Mouse (Mus musculus): ENCODE data around the gene Blvrb. TPM values are rescaled to one million over a fixed set of nuclear protein-coding genes. Genes with fewer than 3 reads are reported as not detected.

Blvrb gene
- total RNA-seq, 1 experiment from 2014 or later = 32.1 TPM

DNA sequence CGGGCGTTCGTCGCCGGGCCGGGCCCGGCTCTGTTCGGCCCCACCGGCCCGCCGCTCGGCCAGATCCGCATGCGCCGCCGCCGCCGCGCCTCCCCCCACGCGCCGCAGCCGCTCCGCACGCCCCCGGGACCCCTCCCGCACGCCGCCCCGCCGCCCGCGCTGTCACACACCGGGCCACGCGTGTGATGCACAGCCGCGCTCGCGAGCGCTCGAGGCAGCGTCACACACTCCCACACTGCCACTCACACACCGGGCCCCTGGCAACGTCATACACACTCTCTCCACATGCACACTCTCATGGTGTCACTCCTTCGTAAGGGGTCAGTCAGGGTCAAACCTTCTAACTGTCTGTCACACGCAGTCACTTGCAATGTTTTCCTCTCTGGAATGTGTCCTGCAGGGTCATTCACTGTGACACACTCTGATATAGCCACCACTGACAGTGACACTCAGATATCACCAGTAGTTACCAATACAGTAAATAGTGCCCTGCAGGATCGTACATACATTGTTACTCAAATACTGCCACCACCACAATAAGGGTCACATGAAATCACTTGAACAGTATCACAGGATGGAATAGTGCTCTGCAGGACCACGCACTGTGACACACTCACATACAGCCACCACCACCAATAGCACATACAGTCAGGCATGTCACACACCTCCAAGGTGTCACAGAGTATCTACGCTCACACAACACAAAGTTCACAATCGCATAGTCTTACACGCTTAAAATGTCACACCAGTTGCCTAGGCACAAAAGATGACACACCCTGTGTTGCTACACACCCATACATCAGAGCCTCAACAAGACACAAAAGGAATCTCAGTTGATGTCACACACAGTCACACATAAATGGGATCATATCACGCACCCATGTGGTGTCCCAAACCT is 1.0 kb upstream of the Blvrb start:
- no peak for ATAC-seq (ENCODE audit: extremely low read depth, insufficient number of reproducible peaks, low FRiP score, poor library complexity, severe bottlenecking)

DNA sequence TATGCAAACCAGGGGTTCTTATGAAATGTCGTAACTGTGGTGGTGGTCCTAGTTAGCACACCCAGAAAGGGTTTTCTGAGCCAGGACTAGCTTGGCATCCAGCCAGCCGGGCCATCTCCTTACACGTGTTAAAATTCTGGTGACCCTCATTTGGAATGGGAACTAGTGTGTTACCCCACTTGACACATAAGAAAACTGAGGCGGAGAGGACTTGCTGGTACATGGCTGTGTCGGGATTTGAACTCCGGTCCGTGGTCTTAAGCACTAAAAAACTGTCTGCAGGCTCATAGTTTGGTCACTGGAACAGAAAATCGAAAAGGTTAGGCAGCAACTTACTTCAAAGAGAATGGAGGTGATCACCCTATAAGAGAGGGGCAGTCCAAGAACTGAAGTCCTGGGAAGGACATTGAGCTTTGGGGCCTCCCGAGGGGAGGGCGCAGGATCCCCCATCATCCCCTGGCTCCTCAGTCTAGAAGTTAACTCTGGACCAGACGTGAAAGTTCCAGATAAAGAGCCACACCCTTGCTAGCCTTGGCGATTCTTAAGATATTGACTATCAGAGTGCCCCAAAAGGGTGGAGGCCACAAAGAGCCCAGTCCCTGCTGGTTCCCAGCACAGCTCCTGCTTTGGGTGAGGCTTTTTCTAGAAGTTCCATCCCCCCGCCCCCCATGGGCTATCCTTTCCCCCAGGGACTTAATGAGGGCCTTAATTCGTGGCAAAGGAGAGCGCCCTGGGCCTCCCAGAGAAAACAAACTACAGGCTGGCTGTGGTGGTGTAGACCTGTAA is 836 bp downstream of the Blvrb start:
- ATAC-seq (ENCODE audit: extremely low read depth, insufficient number of reproducible peaks, low FRiP score, poor library complexity, severe bottlenecking) = no peak

GRCm38 (mm10) chr7:27449256-27449862 is 1.6 kb downstream of the Blvrb start:
- no peak for ATAC-seq (ENCODE audit: extremely low read depth, insufficient number of reproducible peaks, low FRiP score, poor library complexity, severe bottlenecking)

- peak; percentile 30; the same call in 1 of the 2 replicates for ATAC-seq (ENCODE audit: extremely low read depth, insufficient number of reproducible peaks, low FRiP score, poor library complexity, severe bottlenecking)
These were observed 3.6 kb downstream of the Blvrb start for GRCm38 (mm10) chr7:27451359-27451758.

DNA sequence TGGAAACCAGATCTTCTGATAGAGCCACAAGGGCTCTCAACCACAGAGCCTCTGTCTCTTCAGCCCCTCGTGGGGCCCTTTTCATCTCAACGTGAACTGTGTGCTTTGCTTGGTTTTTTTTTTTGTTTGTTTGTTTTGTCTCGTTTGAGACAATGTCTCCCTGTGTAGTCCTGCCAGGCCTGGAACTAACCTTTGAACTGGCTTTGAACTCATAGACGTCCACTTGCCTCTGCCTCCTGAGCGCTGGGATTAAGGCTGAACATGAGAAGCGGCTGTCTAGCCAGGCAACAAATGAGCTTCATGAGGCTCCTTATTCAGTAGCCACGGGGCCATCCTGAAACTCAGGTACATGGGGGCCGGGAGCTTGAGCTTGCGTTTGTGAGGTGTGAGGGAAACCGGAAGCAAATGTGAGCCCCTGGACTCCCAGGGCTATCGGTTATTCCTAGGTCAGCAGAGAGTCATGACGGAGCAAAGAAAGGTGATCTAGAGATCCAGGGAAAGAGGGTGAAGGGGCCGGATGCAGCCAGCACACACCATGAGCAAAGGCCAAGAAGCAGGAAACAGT is 4.5 kb downstream of the Blvrb start:
- no peak for ATAC-seq (ENCODE audit: extremely low read depth, insufficient number of reproducible peaks, low FRiP score, poor library complexity, severe bottlenecking)

DNA sequence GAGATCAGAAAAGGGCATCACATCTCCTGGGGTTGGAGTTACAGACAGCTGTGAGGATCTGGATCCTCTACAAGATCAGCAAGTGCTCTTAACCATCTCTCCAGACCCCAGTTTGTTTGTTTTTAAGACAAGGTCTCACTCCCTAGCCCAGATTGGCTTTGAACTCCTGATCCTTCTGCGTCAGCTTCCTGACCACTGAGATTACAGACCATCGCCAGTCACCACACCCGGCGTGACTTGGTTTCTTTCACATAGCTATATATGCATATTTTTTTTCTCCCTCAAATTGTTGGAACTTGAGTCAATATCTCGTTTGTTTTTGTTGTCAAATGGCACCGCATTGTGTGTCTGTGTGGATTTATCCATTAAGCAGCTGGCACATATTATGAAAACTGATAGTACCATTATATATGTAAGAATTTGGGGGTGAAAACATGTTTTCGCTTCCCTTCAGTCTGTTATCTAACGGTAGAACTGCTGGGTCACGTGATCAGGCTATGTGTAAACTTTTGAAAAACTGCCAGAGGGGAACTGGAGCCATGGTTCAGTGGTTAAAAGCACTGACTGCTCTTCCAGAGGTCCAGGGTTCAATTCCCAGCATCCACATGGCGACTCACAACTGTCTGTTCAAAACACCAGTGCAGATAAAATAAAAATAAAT is 6.8 kb downstream of the Blvrb start:
- 0 out of 2 replicates have a peak, but pooled peaks have one; percentile 27 for ATAC-seq (ENCODE audit: extremely low read depth, insufficient number of reproducible peaks, low FRiP score, poor library complexity, severe bottlenecking)

DNA sequence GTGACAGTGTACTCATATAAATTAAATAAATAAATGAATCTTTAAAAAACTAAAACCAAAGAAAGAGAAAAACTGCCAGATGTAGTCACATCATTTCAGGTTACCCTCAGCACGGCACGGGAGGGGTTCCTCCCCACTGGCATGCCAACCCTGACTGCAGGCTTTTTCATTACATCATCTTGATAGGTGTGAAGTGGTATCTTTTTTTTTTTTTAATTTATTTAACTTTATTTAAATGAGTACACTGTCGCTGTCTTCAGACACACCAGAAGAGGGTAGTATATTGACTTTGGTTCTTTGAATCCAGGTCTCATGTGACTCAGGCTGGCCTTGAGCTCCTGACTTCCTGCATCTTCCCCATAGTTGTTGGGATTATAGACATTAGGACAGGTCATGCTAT is 7.5 kb downstream of the Blvrb start:
- ATAC-seq (ENCODE audit: extremely low read depth, insufficient number of reproducible peaks, low FRiP score, poor library complexity, severe bottlenecking) = no peak

DNA sequence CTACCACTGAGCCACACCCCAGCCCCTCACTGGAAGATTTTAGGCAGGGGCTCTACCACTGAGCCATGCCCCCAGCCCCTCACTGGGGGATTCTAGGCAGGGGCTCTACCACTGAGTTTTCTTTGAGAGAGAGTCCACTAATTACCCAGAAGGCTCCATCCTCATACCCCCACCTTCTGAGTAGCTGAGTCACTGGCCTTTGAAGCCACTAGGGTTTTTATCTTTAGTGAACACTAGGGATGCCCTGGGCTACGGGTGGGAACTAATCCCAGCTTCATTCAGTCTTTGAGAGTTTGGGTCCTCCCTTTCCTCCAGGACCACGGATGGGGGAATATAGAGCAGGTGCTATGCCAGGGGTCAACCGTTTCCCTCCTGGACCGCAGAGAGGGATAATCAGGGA is 10.8 kb downstream of the Blvrb start:
- no peak for ATAC-seq (ENCODE audit: extremely low read depth, insufficient number of reproducible peaks, low FRiP score, poor library complexity, severe bottlenecking)

- ATAC-seq (ENCODE audit: extremely low read depth, insufficient number of reproducible peaks, low FRiP score, poor library complexity, severe bottlenecking) = no peak
These were observed 11.9 kb downstream of the Blvrb start for GRCm38 (mm10) chr7:27459640-27460039.

- no peak for ATAC-seq (ENCODE audit: extremely low read depth, insufficient number of reproducible peaks, low FRiP score, poor library complexity, severe bottlenecking)
These were observed 12.7 kb downstream of the Blvrb start for GRCm38 (mm10) chr7:27460477-27460876.

DNA sequence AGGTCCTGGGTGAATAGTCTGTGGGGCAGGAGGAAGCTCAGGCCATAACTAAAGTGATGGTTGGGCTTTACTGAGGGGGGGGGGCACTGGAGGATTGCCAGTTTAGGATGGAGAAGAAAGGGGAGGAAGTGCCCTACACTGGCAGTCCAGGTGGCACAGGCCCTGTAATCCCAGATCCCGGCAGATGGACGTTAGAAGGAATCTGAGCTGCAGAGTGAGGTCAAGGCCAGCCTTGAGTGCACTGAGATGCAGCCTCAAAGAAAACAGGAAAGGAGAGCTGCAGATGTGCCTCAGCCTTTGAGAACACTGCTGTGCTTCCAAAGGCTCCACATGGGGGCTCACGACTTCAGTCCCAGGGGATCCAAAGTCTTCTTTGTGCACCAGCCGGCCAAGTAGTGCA is 19.9 kb downstream of the Blvrb start:
- ATAC-seq (ENCODE audit: extremely low read depth, insufficient number of reproducible peaks, low FRiP score, poor library complexity, severe bottlenecking) = no peak

DNA sequence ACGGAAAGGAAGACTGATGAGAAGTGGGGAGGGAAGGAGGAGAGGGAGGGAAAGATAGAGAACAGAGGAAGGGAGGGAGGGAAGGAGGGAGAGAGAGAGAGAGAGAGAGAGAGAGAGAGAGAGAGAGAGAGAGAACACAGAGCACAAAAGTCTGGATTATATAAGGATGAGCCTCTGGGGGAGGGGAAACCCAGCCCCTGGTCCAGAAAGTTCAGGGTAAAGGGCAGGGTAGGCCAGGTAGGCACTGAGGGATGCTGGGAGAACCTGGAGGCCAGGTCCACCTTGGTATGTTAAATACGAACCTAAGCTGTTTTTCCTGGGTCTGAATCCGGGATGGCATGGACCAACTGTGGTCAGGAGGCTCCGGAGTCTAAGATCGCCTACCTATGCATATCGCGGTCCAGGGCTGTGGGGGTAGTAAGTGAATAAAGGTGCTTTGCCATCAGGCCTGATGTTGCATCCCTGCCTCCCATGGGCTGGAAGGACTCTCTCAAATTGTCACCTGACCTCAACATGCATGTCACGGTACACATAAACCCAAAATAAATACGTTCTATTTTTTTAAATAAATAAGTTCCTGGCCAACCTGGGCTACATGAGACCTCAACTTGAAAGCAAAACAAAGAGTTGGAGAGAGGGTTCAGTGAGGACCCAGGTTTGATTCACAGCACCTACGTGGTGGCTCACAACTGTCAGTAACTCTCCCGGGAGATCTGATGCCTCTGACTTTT is 23.8 kb downstream of the Blvrb start:
- no peak for ATAC-seq (ENCODE audit: extremely low read depth, insufficient number of reproducible peaks, low FRiP score, poor library complexity, severe bottlenecking)

DNA sequence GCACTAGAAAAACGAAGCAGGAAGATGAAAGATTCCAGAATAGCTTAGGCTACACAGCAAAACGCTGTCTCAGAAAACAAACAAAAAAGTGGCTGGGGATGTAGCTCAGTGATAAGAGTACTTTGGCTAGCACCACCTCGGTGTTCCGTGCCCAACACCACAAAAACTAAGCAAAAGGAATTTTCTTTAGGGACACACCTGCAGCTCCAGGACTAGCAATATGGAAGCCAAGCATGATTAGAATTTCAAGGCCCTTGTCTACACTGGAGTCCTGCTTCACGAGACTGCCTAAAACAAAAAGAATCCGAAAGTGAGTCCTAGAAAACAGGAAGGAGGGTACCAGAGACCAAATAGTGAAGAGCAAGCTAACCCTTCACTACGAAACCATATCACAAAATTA is 24.8 kb downstream of the Blvrb start:
- no peak for ATAC-seq (ENCODE audit: extremely low read depth, insufficient number of reproducible peaks, low FRiP score, poor library complexity, severe bottlenecking)

DNA sequence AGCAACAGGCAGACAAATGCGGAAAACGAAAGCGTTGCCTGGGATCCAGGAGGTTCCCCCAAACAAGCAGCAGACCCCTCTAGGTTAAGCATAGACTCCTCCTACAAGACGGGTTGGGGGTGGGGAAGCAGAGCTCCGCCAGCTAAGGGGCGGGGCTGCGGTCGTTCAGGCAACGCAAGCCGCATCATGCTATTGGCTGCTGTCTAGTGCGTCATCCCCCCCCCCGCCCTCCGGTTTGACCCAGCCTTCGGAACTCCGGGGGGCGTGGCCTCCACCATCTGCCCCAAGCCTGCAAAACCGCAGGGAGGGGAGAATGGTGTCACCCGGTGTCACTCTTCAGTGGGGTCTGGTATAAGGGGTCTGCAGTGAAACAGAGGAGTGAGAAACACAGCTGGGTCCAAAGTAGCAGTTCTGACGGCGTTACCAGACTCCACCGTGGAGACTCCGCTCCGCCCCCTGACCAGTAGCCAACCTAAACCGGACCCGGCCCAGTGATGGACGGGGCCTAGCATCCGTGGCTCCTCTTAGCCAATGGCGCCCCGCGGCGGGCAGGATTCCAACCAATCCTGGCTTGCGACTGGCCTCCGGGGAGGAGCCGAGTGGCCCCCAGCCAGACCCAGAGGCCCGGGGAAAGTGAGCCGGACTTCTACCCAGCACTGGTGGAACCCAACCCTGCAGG is 25.5 kb downstream of the Blvrb start, which contains the start of gene Sertad3:
Gene Sertad3, plus strand, starts transcription at position 613 of the 679 bp plus-strand sequence.
- peak; percentile 74 for ATAC-seq (ENCODE audit: extremely low read depth, insufficient number of reproducible peaks, low FRiP score, poor library complexity, severe bottlenecking)

GRCm38 (mm10) chr7:27473835-27474489 is 26.2 kb downstream of the Blvrb start:
- no peak for ATAC-seq (ENCODE audit: extremely low read depth, insufficient number of reproducible peaks, low FRiP score, poor library complexity, severe bottlenecking)

GRCm38 (mm10) chr7:27474490-27474954 is 26.7 kb downstream of the Blvrb start:
- peak; percentile 73 for ATAC-seq (ENCODE audit: extremely low read depth, insufficient number of reproducible peaks, low FRiP score, poor library complexity, severe bottlenecking)

DNA sequence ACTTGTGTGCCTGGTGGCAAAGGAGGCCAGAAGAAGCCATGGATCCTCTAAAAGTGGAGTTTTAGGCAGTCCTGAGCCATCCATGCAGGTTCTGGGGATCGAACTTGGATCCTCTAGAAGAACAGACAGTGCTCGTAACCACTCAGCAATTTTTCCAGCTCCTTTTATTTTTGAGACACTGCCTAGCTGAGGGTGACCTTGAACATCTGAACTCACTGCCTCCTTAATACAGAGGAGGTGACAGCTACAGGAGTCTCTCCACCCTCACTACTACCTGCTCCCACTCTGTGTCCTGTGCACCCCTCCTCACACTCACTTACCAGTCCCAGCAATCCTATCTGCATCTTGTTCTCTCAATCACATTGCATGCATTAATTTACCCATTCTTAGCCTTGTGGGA is 27.8 kb downstream of the Blvrb start:
- no peak for ATAC-seq (ENCODE audit: extremely low read depth, insufficient number of reproducible peaks, low FRiP score, poor library complexity, severe bottlenecking)
